Mouse (Mus musculus): ENCODE measurements around the gene Tifab. TPM values are rescaled to one million over a fixed set of nuclear protein-coding genes. Genes with fewer than 3 reads are reported as not detected.

The Tifab gene
- polyA plus RNA-seq, 1 experiment from 2014 or later: 1.9 TPM

DNA sequence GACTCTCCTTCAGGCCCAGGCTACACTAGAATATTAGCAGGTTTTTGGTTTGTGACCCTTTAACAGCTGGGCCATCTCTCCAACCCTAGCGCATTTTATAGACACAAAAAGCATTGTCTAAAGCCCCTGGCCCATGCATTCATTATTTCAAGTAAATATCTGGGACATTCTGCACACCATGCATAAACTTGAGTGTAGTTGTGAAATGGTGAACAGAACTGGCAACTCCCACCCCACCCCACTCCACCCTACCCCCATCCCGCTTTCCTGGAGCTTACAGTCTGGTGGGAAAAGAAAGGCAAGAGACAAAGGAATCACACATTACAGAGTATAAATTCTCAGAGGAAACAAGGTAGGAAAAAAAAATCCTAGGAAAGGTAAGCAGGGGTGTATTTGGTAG lies 42.5 kb downstream of the Tifab start, which contains the start of gene H2afy:
Gene H2afy (minus strand): TSS at position 162 of the 400 bp plus-strand sequence.
- Histone ChIP-seq H3K4me2 (peak within 1 kb of the TSS; percentile 90), H3K27ac (ENCODE audit: low read depth, low read length) (peak within 1 kb of the TSS; percentile 84), H3K36me3 (ENCODE audit: control insufficient read depth, insufficient read depth, low read length) (no peaks in the 10 kb centered on the region), H3K4me1 (replicated peaks; ENCODE audit: control insufficient read depth, insufficient read depth, low read length) (peaks cover 32% of the 10 kb centered on the region), H3K4me3 (ENCODE audit: low read depth, low read length) (peak within 1 kb of the TSS; percentile 98), H3K27me3 (replicated peaks; ENCODE audit: control insufficient read depth, insufficient read depth, low read length) (no peaks in the 10 kb centered on the region), H3K9me3 (ENCODE audit: control insufficient read depth, low read length) (no peaks in the 10 kb centered on the region), H3K9ac (ENCODE audit: low read depth, low read length) (peak within 1 kb of the TSS; percentile 96)
- no peak for DNase-seq (ENCODE audit: low spot score)
- WGBS: 95% methylated on average over 2 of the region's 2 CpGs
- ATAC-seq (replicated peaks; ENCODE audit: low FRiP score): no peak

DNA sequence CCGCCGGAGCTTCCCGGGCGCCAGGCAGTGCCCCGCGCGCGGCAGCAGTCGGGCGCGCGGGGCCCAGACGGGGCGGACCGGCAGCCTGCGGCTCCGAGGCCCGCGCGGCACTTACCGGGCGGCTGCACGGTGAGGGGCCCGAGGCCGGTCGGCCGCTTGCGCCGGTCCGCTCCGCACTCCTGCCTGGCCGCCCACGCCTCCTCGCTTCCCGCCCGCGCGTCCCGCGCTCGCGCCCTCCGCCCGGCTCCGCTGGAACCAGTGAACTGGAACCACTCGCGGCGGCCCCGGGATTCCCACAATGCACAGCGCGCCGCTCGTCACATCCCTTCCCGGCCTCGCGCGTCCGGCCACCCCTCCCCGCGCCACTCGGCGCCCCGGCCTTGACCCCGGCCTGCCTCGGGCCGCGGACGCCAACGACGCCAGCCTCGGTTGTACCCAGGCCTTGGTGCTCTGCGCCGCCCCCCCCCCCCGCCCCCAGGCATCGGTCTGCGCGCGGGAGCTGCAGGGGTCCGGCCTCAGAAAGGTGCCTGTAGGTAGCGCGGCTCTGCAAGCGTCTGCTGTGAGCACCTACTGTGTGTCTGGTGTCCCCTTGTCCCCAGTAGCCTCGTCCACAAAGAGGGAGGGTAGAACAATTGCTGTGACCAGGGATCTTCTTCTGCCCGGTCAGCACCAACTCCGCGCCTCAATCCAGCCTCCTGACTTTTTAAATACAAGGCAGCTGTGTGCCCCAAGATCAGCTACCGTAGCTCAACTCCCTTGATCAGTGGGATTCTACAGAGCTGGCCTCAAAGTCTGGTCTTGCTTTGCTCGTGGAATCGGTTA lies 43.2 kb downstream of the Tifab start:
- WGBS: 2% methylated on average over 85 of the region's 89 CpGs
- Histone ChIP-seq H3K27ac (ENCODE audit: low read depth, low read length) (peak overlapping the region; percentile 84), H3K4me1 (replicated peaks; ENCODE audit: control insufficient read depth, insufficient read depth, low read length) (peaks cover 32% of the 10 kb centered on the region), H3K4me2 (peak overlapping the region; percentile 90), H3K4me3 (ENCODE audit: low read depth, low read length) (peak overlapping the region; percentile 98), H3K27me3 (replicated peaks; ENCODE audit: control insufficient read depth, insufficient read depth, low read length) (no peaks in the 10 kb centered on the region), H3K36me3 (ENCODE audit: control insufficient read depth, insufficient read depth, low read length) (peaks cover 2% of the 10 kb centered on the region; the same call in 1 of the 2 replicates), H3K9ac (ENCODE audit: low read depth, low read length) (peak overlapping the region; percentile 96), H3K9me3 (ENCODE audit: control insufficient read depth, low read length) (no peaks in the 10 kb centered on the region)
- DNase-seq (ENCODE audit: low spot score) (peak; percentile 86), ATAC-seq (replicated peaks; ENCODE audit: low FRiP score) (peak; percentile 86)

- ATAC-seq (replicated peaks; ENCODE audit: low FRiP score) (peak; percentile 62), DNase-seq (ENCODE audit: low spot score) (peak; percentile 64)
- Histone ChIP-seq H3K27me3 (replicated peaks; ENCODE audit: control insufficient read depth, insufficient read depth, low read length) (no peaks in the 10 kb centered on the region), H3K9me3 (ENCODE audit: control insufficient read depth, low read length) (no peaks in the 10 kb centered on the region), H3K4me2 (peak overlapping the region; percentile 90), H3K9ac (ENCODE audit: low read depth, low read length) (peak overlapping the region; percentile 96), H3K27ac (ENCODE audit: low read depth, low read length) (peak overlapping the region; percentile 84), H3K36me3 (ENCODE audit: control insufficient read depth, insufficient read depth, low read length) (peaks cover 3% of the 10 kb centered on the region; the same call in 1 of the 2 replicates), H3K4me3 (ENCODE audit: low read depth, low read length) (peak overlapping the region; percentile 98), H3K4me1 (replicated peaks; ENCODE audit: control insufficient read depth, insufficient read depth, low read length) (peaks cover 32% of the 10 kb centered on the region)
- WGBS: 0% methylated on average over 43 of the region's 50 CpGs
Measured at GRCm38 (mm10) chr13:56134631-56135181, 44.0 kb downstream of the Tifab start.

- DNase-seq (ENCODE audit: low spot score): no peak
- H3K9ac ChIP-seq (ENCODE audit: low read depth, low read length): peak overlapping the region; percentile 40; the same call in 1 of the 2 replicates
- H3K4me1 ChIP-seq (replicated peaks; ENCODE audit: control insufficient read depth, insufficient read depth, low read length): peaks cover 32% of the 10 kb centered on the region
- no peak overlapping the region for H3K27ac ChIP-seq (ENCODE audit: low read depth, low read length)
- 35% methylated on average over 5 of the region's 5 CpGs for WGBS
- no peaks in the 10 kb centered on the region for H3K9me3 ChIP-seq (ENCODE audit: control insufficient read depth, low read length)
- no peak for ATAC-seq (replicated peaks; ENCODE audit: low FRiP score)
- H3K4me3 ChIP-seq (ENCODE audit: low read depth, low read length): peak overlapping the region; percentile 98
- no peaks in the 10 kb centered on the region for H3K27me3 ChIP-seq (replicated peaks; ENCODE audit: control insufficient read depth, insufficient read depth, low read length)
- peaks cover 3% of the 10 kb centered on the region; the same call in 1 of the 2 replicates for H3K36me3 ChIP-seq (ENCODE audit: control insufficient read depth, insufficient read depth, low read length)
- H3K4me2 ChIP-seq: peak overlapping the region; percentile 90
Measured at GRCm38 (mm10) chr13:56134031-56134430, 44.7 kb downstream of the Tifab start.

DNA sequence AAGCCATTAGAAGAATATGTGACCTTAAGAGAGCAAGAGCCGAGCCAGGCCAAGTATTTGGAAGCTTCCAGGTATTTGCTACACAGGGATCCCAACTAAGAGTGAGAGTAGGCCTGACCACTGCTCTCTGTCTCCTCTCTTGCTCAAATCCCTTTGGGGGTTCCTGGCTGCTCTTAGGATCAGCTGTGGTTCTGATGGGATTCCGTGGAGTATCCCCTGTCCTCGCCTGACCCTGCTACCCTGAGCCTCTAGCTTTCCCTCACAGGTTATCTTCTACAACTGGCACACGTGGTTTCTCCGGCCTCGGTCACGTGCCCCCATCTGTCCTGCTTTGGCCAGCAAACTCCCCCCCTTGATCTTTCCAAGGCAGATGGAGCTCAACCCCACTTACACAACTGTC lies 45.7 kb downstream of the Tifab start:
- no peak overlapping the region for H3K27ac ChIP-seq (ENCODE audit: low read depth, low read length)
- H3K9ac ChIP-seq (ENCODE audit: low read depth, low read length): no peak overlapping the region
- H3K9me3 ChIP-seq (ENCODE audit: control insufficient read depth, low read length): no peaks in the 10 kb centered on the region
- ATAC-seq (replicated peaks; ENCODE audit: low FRiP score): no peak
- H3K4me3 ChIP-seq (ENCODE audit: low read depth, low read length): peak overlapping the region; percentile 98; the same call in 1 of the 2 replicates
- peak overlapping the region; percentile 90 for H3K4me2 ChIP-seq
- WGBS: 56% methylated on average over 7 of the region's 7 CpGs
- H3K36me3 ChIP-seq (ENCODE audit: control insufficient read depth, insufficient read depth, low read length): peaks cover 9% of the 10 kb centered on the region
- H3K27me3 ChIP-seq (replicated peaks; ENCODE audit: control insufficient read depth, insufficient read depth, low read length): no peaks in the 10 kb centered on the region
- no peak for DNase-seq (ENCODE audit: low spot score)
- H3K4me1 ChIP-seq (replicated peaks; ENCODE audit: control insufficient read depth, insufficient read depth, low read length): peaks cover 32% of the 10 kb centered on the region

DNA sequence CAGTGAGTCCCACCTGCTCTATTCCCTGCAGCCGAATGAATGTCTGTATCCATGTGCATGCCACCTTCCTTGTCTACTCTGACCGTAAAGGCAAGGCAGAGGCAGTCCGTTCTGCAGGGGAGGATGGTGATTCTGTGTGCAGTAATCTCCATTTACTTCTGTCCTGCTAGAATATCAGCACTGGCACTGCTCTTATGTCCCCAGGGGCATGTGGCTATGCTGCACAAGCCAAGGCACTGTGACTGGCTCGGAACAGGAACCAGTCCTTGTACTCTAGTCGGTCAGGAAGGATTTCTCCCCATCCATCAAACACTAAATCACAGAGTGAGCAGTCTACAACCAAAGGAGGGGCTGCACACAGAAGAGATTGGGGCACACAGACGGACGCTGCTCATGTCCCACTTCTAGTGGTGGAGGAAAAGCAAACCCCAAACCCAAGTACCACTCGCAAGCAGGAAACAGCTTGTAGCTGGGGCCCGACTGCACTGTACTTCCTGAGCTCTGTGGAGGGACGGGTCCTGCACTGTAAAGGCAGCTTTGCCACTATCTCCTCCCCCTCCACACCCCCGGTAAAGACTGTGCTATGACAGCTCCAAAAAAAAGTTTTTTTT lies 46.3 kb downstream of the Tifab start:
- Histone ChIP-seq H3K9ac (ENCODE audit: low read depth, low read length) (no peak overlapping the region), H3K27ac (ENCODE audit: low read depth, low read length) (no peak overlapping the region), H3K4me2 (peak overlapping the region; percentile 90), H3K27me3 (replicated peaks; ENCODE audit: control insufficient read depth, insufficient read depth, low read length) (no peaks in the 10 kb centered on the region), H3K4me1 (replicated peaks; ENCODE audit: control insufficient read depth, insufficient read depth, low read length) (peaks cover 32% of the 10 kb centered on the region), H3K36me3 (ENCODE audit: control insufficient read depth, insufficient read depth, low read length) (peaks cover 14% of the 10 kb centered on the region), H3K9me3 (ENCODE audit: control insufficient read depth, low read length) (no peaks in the 10 kb centered on the region), H3K4me3 (ENCODE audit: low read depth, low read length) (no peak overlapping the region)
- no peak for DNase-seq (ENCODE audit: low spot score)
- ATAC-seq (replicated peaks; ENCODE audit: low FRiP score): no peak
- WGBS: 58% methylated on average over 11 of the region's 11 CpGs

GRCm38 (mm10) chr13:56130544-56130943 lies 48.1 kb downstream of the Tifab start:
- WGBS: 79% methylated on average over 8 of the region's 8 CpGs
- DNase-seq (ENCODE audit: low spot score) (no peak), ATAC-seq (replicated peaks; ENCODE audit: low FRiP score) (no peak)
- H3K4me3 ChIP-seq (ENCODE audit: low read depth, low read length): no peak overlapping the region
- no peaks in the 10 kb centered on the region for H3K27me3 ChIP-seq (replicated peaks; ENCODE audit: control insufficient read depth, insufficient read depth, low read length)
- H3K9me3 ChIP-seq (ENCODE audit: control insufficient read depth, low read length): no peaks in the 10 kb centered on the region
- H3K27ac ChIP-seq (ENCODE audit: low read depth, low read length): no peak overlapping the region
- no peak overlapping the region for H3K4me2 ChIP-seq
- no peak overlapping the region for H3K9ac ChIP-seq (ENCODE audit: low read depth, low read length)
- H3K36me3 ChIP-seq (ENCODE audit: control insufficient read depth, insufficient read depth, low read length): peaks cover 26% of the 10 kb centered on the region
- H3K4me1 ChIP-seq (replicated peaks; ENCODE audit: control insufficient read depth, insufficient read depth, low read length): peaks cover 24% of the 10 kb centered on the region

DNA sequence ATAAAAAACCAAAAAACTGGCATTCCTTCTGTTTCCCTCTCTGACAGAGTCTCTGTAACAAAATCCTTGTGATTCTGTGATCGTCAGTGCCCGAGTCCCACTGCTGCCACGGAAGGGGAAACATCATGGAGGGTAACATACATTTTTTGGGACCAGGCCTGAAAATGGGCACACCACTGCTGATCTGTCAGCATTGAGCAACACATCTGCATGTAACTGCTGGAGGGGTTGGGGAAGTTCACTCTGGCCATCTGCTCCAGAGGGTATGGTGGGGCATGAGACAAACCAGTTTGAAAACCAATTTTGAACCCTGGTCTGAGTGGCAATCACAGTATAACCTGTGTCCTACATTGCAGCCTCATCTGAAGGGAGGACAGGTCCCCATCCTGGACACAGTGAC lies 49.1 kb downstream of the Tifab start:
- Histone ChIP-seq H3K9ac (ENCODE audit: low read depth, low read length) (no peak overlapping the region), H3K4me2 (no peak overlapping the region), H3K9me3 (ENCODE audit: control insufficient read depth, low read length) (no peaks in the 10 kb centered on the region), H3K27me3 (replicated peaks; ENCODE audit: control insufficient read depth, insufficient read depth, low read length) (no peaks in the 10 kb centered on the region), H3K27ac (ENCODE audit: low read depth, low read length) (no peak overlapping the region), H3K4me1 (replicated peaks; ENCODE audit: control insufficient read depth, insufficient read depth, low read length) (peaks cover 24% of the 10 kb centered on the region), H3K4me3 (ENCODE audit: low read depth, low read length) (no peak overlapping the region), H3K36me3 (ENCODE audit: control insufficient read depth, insufficient read depth, low read length) (peaks cover 29% of the 10 kb centered on the region)
- 89% methylated on average over 3 of the region's 3 CpGs for WGBS
- ATAC-seq (replicated peaks; ENCODE audit: low FRiP score): no peak
- DNase-seq (ENCODE audit: low spot score): no peak

All from liver, embryonic 11.5 days (tissue).